Mouse (Mus musculus) T-cell, adult 2 months (primary cell): Measurements from ENCODE around the gene Mip.
"Not testable (repeated sequence)": the region's sequence is repeated elsewhere in the genome, so short reads cannot be mapped to it uniquely, and the experiment has no call there.

ENCODE experiments used
- DNase-seq: peaks from one replicate; pipeline ENCODE4 v3.0.0; 2022; ENCODE audit warnings: low spot score

Mip gene

GRCm38 (mm10) chr10:128225538-128225937 lies at the start of gene Mip:
TSS of gene Mip (plus strand) at chr10:128225838.
- DNase-seq, result no peak

- DNase-seq, result peak; percentile 74
Measured at GRCm38 (mm10) chr10:128175996-128176755, 49.5 kb upstream of the Mip start.

- DNase-seq, result no peak
Measured at GRCm38 (mm10) chr10:128177316-128177715, 48.3 kb upstream of the Mip start.

GRCm38 (mm10) chr10:128179989-128180388 lies 45.6 kb upstream of the Mip start, which contains the start of gene Rbms2:
TSS of gene Rbms2 (minus strand) at chr10:128180297.
- no peak for DNase-seq

GRCm38 (mm10) chr10:128184296-128184695 lies 41.3 kb upstream of the Mip start:
- DNase-seq, result no peak

- DNase-seq, result no peak
Measured at GRCm38 (mm10) chr10:128185277-128185940, 40.2 kb upstream of the Mip start.

GRCm38 (mm10) chr10:128185959-128186358 lies 39.7 kb upstream of the Mip start:
- peak; percentile 70 for DNase-seq

- no peak for DNase-seq
Measured at GRCm38 (mm10) chr10:128187181-128187605, 38.4 kb upstream of the Mip start.

- peak; percentile 59 for DNase-seq
Measured at GRCm38 (mm10) chr10:128188242-128188877, 37.3 kb upstream of the Mip start.

GRCm38 (mm10) chr10:128191472-128191871 lies 34.2 kb upstream of the Mip start:
- DNase-seq, result no peak

GRCm38 (mm10) chr10:128192030-128192766 lies 33.4 kb upstream of the Mip start:
- DNase-seq, result not testable (repeated sequence)

- DNase-seq, result no peak
Measured at GRCm38 (mm10) chr10:128193113-128193512, 32.5 kb upstream of the Mip start.

GRCm38 (mm10) chr10:128194024-128194550 lies 31.6 kb upstream of the Mip start, which contains the start of gene Gls2:
TSS of gene Gls2 (plus strand) at chr10:128194457.
- peak; percentile 68 for DNase-seq

GRCm38 (mm10) chr10:128194551-128195461 lies 30.8 kb upstream of the Mip start:
- DNase-seq, result peak; percentile 63

GRCm38 (mm10) chr10:128201856-128202255 lies 23.8 kb upstream of the Mip start:
- DNase-seq, result no peak

GRCm38 (mm10) chr10:128204941-128205340 lies 20.7 kb upstream of the Mip start:
- no peak for DNase-seq

- no peak for DNase-seq
Measured at GRCm38 (mm10) chr10:128208326-128208725, 17.3 kb upstream of the Mip start.

- DNase-seq, result no peak
Measured at GRCm38 (mm10) chr10:128209311-128210009, 16.2 kb upstream of the Mip start.

- DNase-seq, result no peak
Measured at GRCm38 (mm10) chr10:128210131-128210530, 15.5 kb upstream of the Mip start.

- DNase-seq, result no peak
Measured at GRCm38 (mm10) chr10:128210954-128211353, 14.7 kb upstream of the Mip start.
